Mouse (Mus musculus) stomach, postnatal 0 days (tissue): ENCODE results near the gene Vmn2r10. TPM values are rescaled to one million over a fixed set of nuclear protein-coding genes. Genes with fewer than 3 reads are reported as not detected.
"Not testable (repeated sequence)": the region's sequence is repeated elsewhere in the genome, so short reads cannot be mapped to it uniquely, and the experiment has no call there.

Experiments
- ATAC-seq: fragments of 200-750 bp; cut with Nextera tagmentation; 2 replicates; pipeline ENCODE4 v1.8.0; 2017; ENCODE audit not compliant: low FRiP score, low TSS enrichment
- DNase-seq: peaks from one replicate; pipeline ENCODE4 v3.0.0-alpha.2; 2016; ENCODE audit warnings: low spot score
- H3K27ac ChIP-seq: fragments of 300-500 bp; sonication (generic); replicated peaks from 2 replicates; pipeline ENCODE4 v1.5.1; 2014; ENCODE audit warnings: mild to moderate bottlenecking, control low read depth
- H3K27me3 ChIP-seq: fragments of 300-500 bp; sonication (generic); 2 replicates; pipeline ENCODE4 v1.6.1; 2014; ENCODE audit warnings: low read length; ENCODE audit not compliant: control insufficient read depth, insufficient read depth
- H3K36me3 ChIP-seq: fragments of 300-500 bp; sonication (generic); 2 replicates; pipeline ENCODE4 v1.6.1; 2014; ENCODE audit warnings: low read length, mixed read lengths; ENCODE audit not compliant: control insufficient read depth, insufficient read depth
- H3K4me1 ChIP-seq: fragments of 300-500 bp; sonication (generic); replicated peaks from 2 replicates; pipeline ENCODE4 v1.6.1; 2014; ENCODE audit warnings: antibody characterized with exemption; ENCODE audit not compliant: control insufficient read depth, insufficient read depth
- H3K4me2 ChIP-seq: fragments of 300-500 bp; sonication (generic); replicated peaks from 2 replicates; pipeline ENCODE4 v1.6.1; 2014; ENCODE audit warnings: low read depth, mild to moderate bottlenecking, control low read depth, moderate library complexity
- H3K4me3 ChIP-seq: fragments of 300-500 bp; sonication (generic); 2 replicates; pipeline ENCODE4 v1.5.1; 2014; ENCODE audit warnings: low read depth, low read length, control low read depth
- H3K9ac ChIP-seq: fragments of 300-500 bp; sonication (generic); 2 replicates; pipeline ENCODE4 v1.6.1; 2014; ENCODE audit warnings: mild to moderate bottlenecking, low read length, control low read depth, mixed read lengths
- H3K9me3 ChIP-seq: fragments of 300-500 bp; sonication (generic); 2 replicates; pipeline ENCODE4 v1.6.1; 2016; ENCODE audit warnings: low read length; ENCODE audit not compliant: control insufficient read depth
- CTCF ChIP-seq: IDR thresholded peaks from 2 replicates; pipeline ENCODE4 v1.5.1; 2016; ENCODE audit warnings: antibody characterized with exemption, low read depth, mild to moderate bottlenecking, moderate library complexity
- EP300 ChIP-seq: optimal IDR thresholded peaks from 2 replicates; pipeline ENCODE3; 2016; ENCODE audit warnings: antibody characterized with exemption
- WGBS: fragments of 180-500 bp; shearing (Covaris S2); extraction: QIAGEN DNeasy Blood & Tissue Kit; methylation state at CpG from one replicate; pipeline ENCODE4 v1.1.7; 2014; 5-methylcytosine and 5-hydroxymethylcytosine counted together
- polyA plus RNA-seq: library from polyadenylated mRNA; unstranded; fragments of >200 nt; fragmentation: Nextera tagmentation; extraction: Ambion mirVana; gene quantifications from 2 replicates; pipeline ENCODE4 v1.2.1, GENCODE M21; 2015

The Vmn2r10 gene
- 0.01 TPM in 1 of 2 replicates, not detected in the other for polyA plus RNA-seq

GRCm38 (mm10) chr5:109006427-109006826, at the start of gene Vmn2r10:
Vmn2r10 (minus strand) TSS chr5:109006527.
- not testable (repeated sequence) for H3K4me2 ChIP-seq, H3K9me3 ChIP-seq, H3K9ac ChIP-seq, DNase-seq, H3K27ac ChIP-seq, H3K4me1 ChIP-seq, ATAC-seq, H3K27me3 ChIP-seq, H3K36me3 ChIP-seq, H3K4me3 ChIP-seq

GRCm38 (mm10) chr5:109055286-109055685, 49.0 kb upstream of the Vmn2r10 start:
- no peaks in the 10 kb centered on the region for H3K4me1 ChIP-seq
- DNase-seq (no peak), ATAC-seq (no peak)
- no peak overlapping the region for H3K4me2 ChIP-seq
- H3K36me3 ChIP-seq = no peaks in the 10 kb centered on the region
- H3K9ac ChIP-seq = no peak overlapping the region
- H3K27ac ChIP-seq = no peak overlapping the region
- H3K27me3 ChIP-seq = no peaks in the 10 kb centered on the region
- no peak overlapping the region for H3K4me3 ChIP-seq
- no peaks in the 10 kb centered on the region for H3K9me3 ChIP-seq
- WGBS = 56% methylated on average over 1 of the region's 1 CpGs
- no peak for TF ChIP-seq EP300
- no peak for TF ChIP-seq CTCF

GRCm38 (mm10) chr5:109032591-109032990, 26.3 kb upstream of the Vmn2r10 start:
- no peak for ATAC-seq
- no peaks in the 10 kb centered on the region for H3K27me3 ChIP-seq
- TF ChIP-seq CTCF (peak; percentile 45), EP300 (no peak)
- no peaks in the 10 kb centered on the region for H3K9me3 ChIP-seq
- H3K4me1 ChIP-seq = no peaks in the 10 kb centered on the region
- no peaks in the 10 kb centered on the region for H3K36me3 ChIP-seq
- no peak overlapping the region for H3K27ac ChIP-seq
- no peak overlapping the region for H3K9ac ChIP-seq
- DNase-seq = no peak
- no peak overlapping the region for H3K4me2 ChIP-seq
- no peak overlapping the region for H3K4me3 ChIP-seq

- Histone ChIP-seq H3K4me1 (no peaks in the 10 kb centered on the region), H3K27me3 (no peaks in the 10 kb centered on the region), H3K9me3 (0 out of 2 replicates have a peak, but pooled peaks cover 3% of the 10 kb centered on the region), H3K4me3 (no peak overlapping the region), H3K27ac (no peak overlapping the region), H3K36me3 (no peaks in the 10 kb centered on the region), H3K9ac (no peak overlapping the region), H3K4me2 (no peak overlapping the region)
- DNase-seq = no peak
- 69% methylated on average over 3 of the region's 3 CpGs for WGBS
- no peak for ATAC-seq
- no peak for TF ChIP-seq EP300
- TF ChIP-seq CTCF = no peak
Observed at GRCm38 (mm10) chr5:108988924-108989323, 17.4 kb downstream of the Vmn2r10 start.

Other genes starting within 250 kb of the Vmn2r10 start
- 0.42 and 0.77 TPM in 2 replicates for gene Rnf212, start 231.5 kb downstream of the Vmn2r10 start, polyA plus RNA-seq
- gene Tmed11, start 211.2 kb downstream of the Vmn2r10 start, polyA plus RNA-seq = 0.12 TPM in 1 of 2 replicates, not detected in the other
- gene Vmn2r8, start 197.7 kb downstream of the Vmn2r10 start, polyA plus RNA-seq = not detected in 2 replicates
- gene Vmn2r9, start 153.9 kb downstream of the Vmn2r10 start, polyA plus RNA-seq = not detected in 2 replicates
- not detected in 2 replicates for gene Vmn2r11, start 53.0 kb upstream of the Vmn2r10 start, polyA plus RNA-seq
- gene Vmn2r12, start 91.4 kb upstream of the Vmn2r10 start, polyA plus RNA-seq = not detected in 2 replicates
- not detected in 2 replicates for gene Vmn2r13, start 185.7 kb upstream of the Vmn2r10 start, polyA plus RNA-seq
- gene Vmn2r14, start 218.2 kb upstream of the Vmn2r10 start, polyA plus RNA-seq = not detected in 2 replicates